Comparison of ENCODE assay signal across 8 mouse cellular contexts in genomic region chr13:97892089-97892884, GRCm38 (mm10).
A peak's percentile ranks its signal among the peaks of the same experiment; 100 is the strongest.
DNase-seq lines count a peak whose midpoint lies in the region; ATAC-seq and TF ChIP-seq lines count a peak whose summit lies in the region.
"Had no signal": no experiment of that assay in that cellular context is flagged by ENCODE, and none has a peak within 500 bp of the region (broad histone marks: within the 10 kb centered on the region; RNA-seq: fewer than 3 reads in every experiment).

No protein-coding gene starts in this region.

- H3K4me1 ChIP-seq in forebrain, postnatal 0 days (ENCODE audit: insufficient read depth) = peaks cover 24% of the 10 kb centered on the region
- H3K4me1 ChIP-seq in limb, embryonic 11.5 days (ENCODE audit: control insufficient read depth, insufficient read depth, low read length) = peaks cover 17% of the 10 kb centered on the region

- H3K9ac ChIP-seq in forebrain, postnatal 0 days = no peak overlapping the region
- H3K9ac ChIP-seq in limb, embryonic 11.5 days (ENCODE audit: low read length) = no peak overlapping the region

- H3K4me3 ChIP-seq in forebrain, postnatal 0 days (ENCODE audit: low read depth, low read length) = no peak overlapping the region
- H3K4me3 ChIP-seq in limb, embryonic 11.5 days (ENCODE audit: low read depth, low read length) = no peak overlapping the region

- no peaks in the 10 kb centered on the region for H3K27me3 ChIP-seq in forebrain, postnatal 0 days (ENCODE audit: insufficient read depth, low read length)
- no peaks in the 10 kb centered on the region for H3K27me3 ChIP-seq in limb, embryonic 11.5 days (ENCODE audit: control insufficient read depth, insufficient read depth, low read length)

- H3K27ac ChIP-seq in forebrain, postnatal 0 days (ENCODE audit: low read depth, low read length) = peak overlapping the region; percentile 73
- 0 out of 2 replicates have a peak overlapping the region, but pooled peaks have one; percentile 21 for H3K27ac ChIP-seq in limb, embryonic 11.5 days (replicated peaks; ENCODE audit: low read depth, low read length)
- H3K27ac ChIP-seq: macrophage had no signal

- no peak for TF ChIP-seq CTCF in forebrain, postnatal 0 days (IDR thresholded peaks at IDR 0.05; ENCODE audit: low read depth)

- H3K4me2 ChIP-seq in forebrain, postnatal 0 days (ENCODE audit: low read depth) = peak overlapping the region; percentile 11; the same call in 1 of the 2 replicates
- H3K4me2 ChIP-seq in limb, embryonic 11.5 days (ENCODE audit: low read depth, severe bottlenecking) = peak overlapping the region; percentile 27; the same call in 1 of the 2 replicates

- H3K9me3 ChIP-seq in forebrain, postnatal 0 days (ENCODE audit: low read length) = no peaks in the 10 kb centered on the region
- no peaks in the 10 kb centered on the region for H3K9me3 ChIP-seq in limb, embryonic 11.5 days (ENCODE audit: control insufficient read depth, low read length)

- ATAC-seq in forebrain, postnatal 0 days = peak; percentile 87
- no peak for ATAC-seq in limb, embryonic 11.5 days (ENCODE audit: insufficient number of reproducible peaks, low FRiP score, low TSS enrichment, low read depth)

- 8% methylated on average over 15 of the region's 15 CpGs for WGBS in forebrain, postnatal 0 days
- WGBS in limb, embryonic 11.5 days = 31% methylated on average over 15 of the region's 15 CpGs

- DNase-seq in right cerebral cortex, adult 18-20 months = peak; percentile 51
- no peak for DNase-seq in right cerebral cortex, postnatal 14 days
- peak; percentile 83 for DNase-seq in forebrain, postnatal 0 days
- DNase-seq in limb, embryonic 11.5 days (ENCODE audit: low spot score) = no peak
- peak; percentile 29 to 36 for DNase-seq in right cerebral cortex, postnatal 36 days (ENCODE audit: low spot score in 2 of 2)
- DNase-seq in cerebellum, adult 9-10 months = no peak
- no peak for DNase-seq in ovary, adult 18-20 months (ENCODE audit: low spot score)

- H3K36me3 ChIP-seq in forebrain, postnatal 0 days (ENCODE audit: insufficient read depth) = no peaks in the 10 kb centered on the region
- no peaks in the 10 kb centered on the region for H3K36me3 ChIP-seq in limb, embryonic 11.5 days (ENCODE audit: control insufficient read depth, insufficient read depth, low read length)

Comparison
In these comparisons a context has a peak if more than half of its experiments do, and no peak if none do; other contexts are left out.
1. DNase-seq: peak in right cerebral cortex, adult 18-20 months (single experiment), forebrain, postnatal 0 days (single experiment) and right cerebral cortex, postnatal 36 days (2 of 2); none in right cerebral cortex, postnatal 14 days (single experiment), limb, embryonic 11.5 days (single experiment), cerebellum, adult 9-10 months (single experiment) and ovary, adult 18-20 months (single experiment).